In the genomic region with DNA sequence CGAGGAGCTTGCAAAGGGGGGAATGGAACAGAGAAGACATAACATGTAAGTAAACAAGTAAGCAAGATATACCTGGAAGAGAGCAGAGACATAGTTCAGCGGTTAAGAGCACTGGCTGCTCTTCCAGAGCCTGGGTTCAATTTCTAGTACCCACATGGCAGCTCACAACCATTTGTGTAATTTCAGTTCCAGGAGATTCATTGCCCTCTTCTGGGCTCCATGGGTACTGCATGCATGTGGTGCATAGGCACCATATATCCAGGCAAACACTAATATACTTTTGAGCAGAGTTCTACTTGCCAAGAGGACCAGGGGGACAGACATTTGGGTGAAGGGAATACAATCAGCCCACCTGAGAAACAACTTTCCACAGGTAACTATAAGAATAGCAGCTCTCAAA, we compare ENCODE assay signal across 9 mouse cellular contexts. TPM values are rescaled to one million over a fixed set of nuclear protein-coding genes. Genes with fewer than 3 reads are reported as not detected.
DNase-seq lines count a peak whose midpoint lies in the region; ATAC-seq lines count a peak whose summit lies in the region.
"Had no signal": no experiment of that assay in that cellular context is flagged by ENCODE, and none has a peak within 500 bp of the region (broad histone marks: within the 10 kb centered on the region; RNA-seq: fewer than 3 reads in every experiment).

No protein-coding gene starts in this region.

- H3K4me3 ChIP-seq in forebrain, embryonic 14.5 days (ENCODE audit: low read depth, low read length) = no peak overlapping the region
- H3K4me3 ChIP-seq in forebrain, embryonic 15.5 days = no peak overlapping the region
- H3K4me3 ChIP-seq in neural tube, embryonic 15.5 days (replicated peaks) = no peak overlapping the region
- H3K4me3 ChIP-seq: limb, embryonic 12.5 days had no signal

- peaks cover 24% of the 10 kb centered on the region for H3K36me3 ChIP-seq in forebrain, embryonic 14.5 days (ENCODE audit: control insufficient read depth, insufficient read depth, low read length)
- peaks cover 14% of the 10 kb centered on the region for H3K36me3 ChIP-seq in forebrain, embryonic 15.5 days
- H3K36me3 ChIP-seq in neural tube, embryonic 15.5 days = peaks cover 27% of the 10 kb centered on the region

- H3K27me3 ChIP-seq in forebrain, embryonic 14.5 days (replicated peaks; ENCODE audit: control insufficient read depth, insufficient read depth, low read length) = no peaks in the 10 kb centered on the region
- H3K27me3 ChIP-seq in forebrain, embryonic 15.5 days = no peaks in the 10 kb centered on the region
- H3K27me3 ChIP-seq in neural tube, embryonic 15.5 days (replicated peaks) = no peaks in the 10 kb centered on the region
- H3K27me3 ChIP-seq: limb, embryonic 12.5 days had no signal

- H3K9ac ChIP-seq in forebrain, embryonic 14.5 days (ENCODE audit: low read length) = no peak overlapping the region
- no peak overlapping the region for H3K9ac ChIP-seq in forebrain, embryonic 15.5 days (replicated peaks)
- no peak overlapping the region for H3K9ac ChIP-seq in neural tube, embryonic 15.5 days (replicated peaks)
- H3K9ac ChIP-seq: limb, embryonic 12.5 days had no signal

- DNase-seq in forebrain, embryonic 14.5 days (ENCODE audit: low spot score) = peak; percentile 46
- peak; percentile 60 for DNase-seq in neural tube, embryonic 10.5 days (ENCODE audit: extremely low spot score, low spot score)
- DNase-seq in c-Kit-positive CD71-positive TER-119-positive erythroid progenitor cells, embryonic 14.5 days (ENCODE audit: low spot score) = peak; percentile 65
- peak; percentile 58 to 83 for DNase-seq in kidney, postnatal 36 days
- no peak for DNase-seq in right cerebral cortex, adult 2 months (ENCODE audit: low spot score in 2 of 2)

- H3K4me2 ChIP-seq in forebrain, embryonic 14.5 days (ENCODE audit: low read length) = no peak overlapping the region
- no peak overlapping the region for H3K4me2 ChIP-seq in forebrain, embryonic 15.5 days (replicated peaks)
- no peak overlapping the region for H3K4me2 ChIP-seq in neural tube, embryonic 15.5 days
- H3K4me2 ChIP-seq: limb, embryonic 12.5 days had no signal

- 84% methylated on average over 2 of the region's 2 CpGs for WGBS in forebrain, embryonic 14.5 days
- 100% methylated on average over 2 of the region's 2 CpGs for WGBS in forebrain, embryonic 15.5 days
- 91% methylated on average over 2 of the region's 2 CpGs for WGBS in neural tube, embryonic 15.5 days

- H3K27ac ChIP-seq in forebrain, embryonic 14.5 days (ENCODE audit: low read depth, low read length) = no peak overlapping the region
- H3K27ac ChIP-seq in forebrain, embryonic 15.5 days (replicated peaks) = no peak overlapping the region
- H3K27ac ChIP-seq in neural tube, embryonic 15.5 days (replicated peaks) = no peak overlapping the region
- H3K27ac ChIP-seq: limb, embryonic 12.5 days had no signal

- no peaks in the 10 kb centered on the region for H3K9me3 ChIP-seq in forebrain, embryonic 14.5 days (replicated peaks; ENCODE audit: control insufficient read depth, low read length)
- H3K9me3 ChIP-seq in forebrain, embryonic 15.5 days = no peaks in the 10 kb centered on the region
- H3K9me3 ChIP-seq in neural tube, embryonic 15.5 days (replicated peaks) = no peaks in the 10 kb centered on the region
- H3K9me3 ChIP-seq: limb, embryonic 12.5 days had no signal

- no peak for ATAC-seq in forebrain, embryonic 14.5 days
- ATAC-seq in forebrain, embryonic 15.5 days (replicated peaks) = no peak
- ATAC-seq in neural tube, embryonic 15.5 days (ENCODE audit: low FRiP score) = no peak
- peak; percentile 46; the same call in 1 of the 2 replicates for ATAC-seq in neutrophil, adult 5-6 weeks (ENCODE audit: extremely low read depth, insufficient number of reproducible peaks, low FRiP score, poor library complexity, severe bottlenecking)

- H3K4me1 ChIP-seq in forebrain, embryonic 14.5 days (ENCODE audit: control insufficient read depth, insufficient read depth, low read length) = no peaks in the 10 kb centered on the region
- H3K4me1 ChIP-seq in forebrain, embryonic 15.5 days = no peaks in the 10 kb centered on the region
- 0 out of 2 replicates have a peak, but pooled peaks cover 4% of the 10 kb centered on the region for H3K4me1 ChIP-seq in neural tube, embryonic 15.5 days
- H3K4me1 ChIP-seq: limb, embryonic 12.5 days had no signal

RNA-seq across cellular contexts. Expression of a gene that starts 29.8 kb away (rescaled TPM):
- polyA plus RNA-seq in forebrain, embryonic 14.5 days (2014; fragmentation: Nextera tagmentation; extraction: Ambion mirVana) = 62.9 and 70.6 TPM in 2 replicates
- polyA plus RNA-seq in forebrain, embryonic 15.5 days (2015; fragmentation: Nextera tagmentation; extraction: Ambion mirVana) = 84.5 and 88.0 TPM in 2 replicates
- polyA plus RNA-seq in neural tube, embryonic 15.5 days (2015; fragmentation: Nextera tagmentation; extraction: Ambion mirVana) = 60.5 and 73.8 TPM in 2 replicates
- total RNA-seq in neutrophil, adult 5-6 weeks (2017) = 1.6 and 3.6 TPM in 2 replicates

RNA-seq across cellular contexts. Expression of a gene that starts 38.9 kb away (rescaled TPM):
- 8.1 and 10.4 TPM in 2 replicates for polyA plus RNA-seq in forebrain, embryonic 14.5 days (2014; fragmentation: Nextera tagmentation; extraction: Ambion mirVana)
- polyA plus RNA-seq in forebrain, embryonic 15.5 days (2015; fragmentation: Nextera tagmentation; extraction: Ambion mirVana) = 11.8 and 13.9 TPM in 2 replicates
- 9.9 and 10.4 TPM in 2 replicates for polyA plus RNA-seq in neural tube, embryonic 15.5 days (2015; fragmentation: Nextera tagmentation; extraction: Ambion mirVana)
- 16.9 and 17.2 TPM in 2 replicates for total RNA-seq in neutrophil, adult 5-6 weeks (2017)

RNA-seq across cellular contexts. Expression of a gene that starts 39.3 kb away (rescaled TPM):
- 0.83 TPM in 2 replicates for polyA plus RNA-seq in forebrain, embryonic 14.5 days (2014; fragmentation: Nextera tagmentation; extraction: Ambion mirVana)
- 0.61 and 0.84 TPM in 2 replicates for polyA plus RNA-seq in forebrain, embryonic 15.5 days (2015; fragmentation: Nextera tagmentation; extraction: Ambion mirVana)
- 0.28 and 0.47 TPM in 2 replicates for polyA plus RNA-seq in neural tube, embryonic 15.5 days (2015; fragmentation: Nextera tagmentation; extraction: Ambion mirVana)
- total RNA-seq in neutrophil, adult 5-6 weeks (2017) = 1.3 and 1.5 TPM in 2 replicates

Comparison
In these comparisons a context has a peak if more than half of its experiments do, and no peak if none do; other contexts are left out.
1. DNase-seq: peak in forebrain, embryonic 14.5 days (single experiment), neural tube, embryonic 10.5 days (single experiment), c-Kit-positive CD71-positive TER-119-positive erythroid progenitor cells, embryonic 14.5 days (single experiment) and kidney, postnatal 36 days (2 of 2); none in right cerebral cortex, adult 2 months (0 of 2).